Mouse (Mus musculus) spleen, postnatal 10 days (tissue): ENCODE measurements around the gene Fgfr2.

ENCODE experiments used
- DNase-seq, 2 experiments: peaks; one replicate each; pipeline ENCODE4 v3.0.0; 2021 to 2022; ENCODE audit warnings: low spot score in 2 of 2

The Fgfr2 gene

GRCm38 (mm10) chr7:132338350-132338749 lies 784.8 kb downstream of the Fgfr2 start:
- no peak for DNase-seq

- no peak for DNase-seq
Measured at GRCm38 (mm10) chr7:132337268-132337917, 785.8 kb downstream of the Fgfr2 start.

- no peak for DNase-seq
Measured at GRCm38 (mm10) chr7:132336781-132337180, 786.4 kb downstream of the Fgfr2 start.

GRCm38 (mm10) chr7:132335367-132335766 lies 787.8 kb downstream of the Fgfr2 start:
- no peak for DNase-seq

- no peak for DNase-seq
Measured at GRCm38 (mm10) chr7:132333078-132333477, 790.1 kb downstream of the Fgfr2 start.

GRCm38 (mm10) chr7:132332176-132332575 lies 791.0 kb downstream of the Fgfr2 start:
- DNase-seq, result no peak

GRCm38 (mm10) chr7:132330179-132330578 lies 793.0 kb downstream of the Fgfr2 start:
- no peak for DNase-seq

GRCm38 (mm10) chr7:132328648-132329047 lies 794.5 kb downstream of the Fgfr2 start:
- DNase-seq, result no peak

GRCm38 (mm10) chr7:132325549-132326331 lies 797.4 kb downstream of the Fgfr2 start:
- peak in 1 of 2 experiments; percentile 39 for DNase-seq

- DNase-seq, result peak; percentile 28 to 58
Measured at GRCm38 (mm10) chr7:132323430-132323829, 799.7 kb downstream of the Fgfr2 start.

- no peak for DNase-seq
Measured at GRCm38 (mm10) chr7:132321392-132321958, 801.7 kb downstream of the Fgfr2 start.

GRCm38 (mm10) chr7:132317036-132317541 lies 806.1 kb downstream of the Fgfr2 start, which contains the start of gene Chst15:
Chst15 (minus strand) TSS chr7:132317228.
- DNase-seq, result peak; percentile 43 to 83

- DNase-seq, result peak; percentile 58 to 79
Measured at GRCm38 (mm10) chr7:132316101-132317035, 806.8 kb downstream of the Fgfr2 start.

- peak; percentile 37 to 75 for DNase-seq
Measured at GRCm38 (mm10) chr7:132315149-132316091, 807.7 kb downstream of the Fgfr2 start.

GRCm38 (mm10) chr7:132312396-132312795 lies 810.8 kb downstream of the Fgfr2 start:
- no peak for DNase-seq

- DNase-seq, result no peak
Measured at GRCm38 (mm10) chr7:132308537-132309191, 814.5 kb downstream of the Fgfr2 start.

- DNase-seq, result no peak
Measured at GRCm38 (mm10) chr7:132307722-132308271, 815.4 kb downstream of the Fgfr2 start.

- no peak for DNase-seq
Measured at GRCm38 (mm10) chr7:132306671-132307412, 816.3 kb downstream of the Fgfr2 start.
